Mouse (Mus musculus) thymus, postnatal 14 days (tissue): Measurements from ENCODE around the gene Nlk.
A peak's percentile ranks its signal among the peaks of the same experiment; 100 is the strongest.
"Not testable (repeated sequence)": the region's sequence is repeated elsewhere in the genome, so short reads cannot be mapped to it uniquely, and the experiment has no call there.

Source experiments
- DNase-seq: peaks from one replicate; pipeline ENCODE4 v3.0.0; 2021

Gene Nlk

GRCm38 (mm10) chr11:78594271-78594964 lies 102.8 kb downstream of the Nlk start:
- DNase-seq = no peak

- DNase-seq = not testable (repeated sequence)
These were observed 109.5 kb downstream of the Nlk start for GRCm38 (mm10) chr11:78587677-78588076.

GRCm38 (mm10) chr11:78586099-78586498 lies 111.1 kb downstream of the Nlk start:
- DNase-seq = peak; percentile 18

GRCm38 (mm10) chr11:78582848-78583247 lies 114.3 kb downstream of the Nlk start:
- DNase-seq = no peak

GRCm38 (mm10) chr11:78574975-78575374 lies 122.2 kb downstream of the Nlk start:
- no peak for DNase-seq

- no peak for DNase-seq
These were observed 122.6 kb downstream of the Nlk start for GRCm38 (mm10) chr11:78574536-78574935.

GRCm38 (mm10) chr11:78574031-78574430 lies 123.1 kb downstream of the Nlk start:
- DNase-seq = not testable (repeated sequence)

- DNase-seq = no peak
These were observed 125.3 kb downstream of the Nlk start for GRCm38 (mm10) chr11:78571854-78572253.

GRCm38 (mm10) chr11:78571441-78571840 lies 125.7 kb downstream of the Nlk start:
- no peak for DNase-seq

GRCm38 (mm10) chr11:78569806-78570205 lies 127.4 kb downstream of the Nlk start:
- DNase-seq = no peak

GRCm38 (mm10) chr11:78568827-78569226 lies 128.3 kb downstream of the Nlk start:
- DNase-seq = no peak

- DNase-seq = no peak
These were observed 129.6 kb downstream of the Nlk start for GRCm38 (mm10) chr11:78567614-78568013.

GRCm38 (mm10) chr11:78566775-78567174 lies 130.4 kb downstream of the Nlk start:
- DNase-seq = no peak

GRCm38 (mm10) chr11:78560447-78560846 lies 136.7 kb downstream of the Nlk start:
- peak; percentile 79 for DNase-seq

GRCm38 (mm10) chr11:78557241-78557640 lies 139.9 kb downstream of the Nlk start:
- DNase-seq = peak; percentile 13

GRCm38 (mm10) chr11:78556070-78556469 lies 141.1 kb downstream of the Nlk start:
- no peak for DNase-seq

GRCm38 (mm10) chr11:78555623-78556022 lies 141.6 kb downstream of the Nlk start:
- no peak for DNase-seq

GRCm38 (mm10) chr11:78551059-78551398 lies 146.1 kb downstream of the Nlk start:
- peak; percentile 13 for DNase-seq

- DNase-seq = peak; percentile 95
These were observed 146.8 kb downstream of the Nlk start, which contains the start of gene Tmem97 for GRCm38 (mm10) chr11:78550168-78551058. Gene Tmem97 (minus strand): TSS chr11:78550777.

GRCm38 (mm10) chr11:78549491-78549987 lies 147.6 kb downstream of the Nlk start:
- DNase-seq = no peak

GRCm38 (mm10) chr11:78547718-78548460 lies 149.3 kb downstream of the Nlk start:
- no peak for DNase-seq

- DNase-seq = no peak
These were observed 152.0 kb downstream of the Nlk start for GRCm38 (mm10) chr11:78545181-78545580.

GRCm38 (mm10) chr11:78544449-78545111 lies 152.6 kb downstream of the Nlk start:
- DNase-seq = no peak
